Mouse (Mus musculus) neural tube, embryonic 12.5 days (tissue): ENCODE measurements around the gene Csmd2. TPM values are rescaled to one million over a fixed set of nuclear protein-coding genes. Genes with fewer than 3 reads are reported as not detected.

Experiments
- ATAC-seq: fragments of 200-750 bp; cut with Nextera tagmentation; 2 replicates; pipeline ENCODE4 v1.8.0; 2017; ENCODE audit warnings: low read depth, mild to moderate bottlenecking, moderate TSS enrichment, moderate library complexity; ENCODE audit not compliant: low FRiP score
- H3K27ac ChIP-seq: fragments of 300-500 bp; sonication (generic); 2 replicates; pipeline ENCODE4 v1.5.1; 2016
- H3K27me3 ChIP-seq: fragments of 300-500 bp; sonication (generic); replicated peaks from 2 replicates; pipeline ENCODE4 v1.6.1; 2016; ENCODE audit warnings: mild to moderate bottlenecking
- H3K36me3 ChIP-seq: fragments of 300-500 bp; sonication (generic); 2 replicates; pipeline ENCODE4 v1.6.1; 2016; ENCODE audit warnings: mild to moderate bottlenecking
- H3K4me1 ChIP-seq: fragments of 300-500 bp; sonication (generic); 2 replicates; pipeline ENCODE4 v1.6.1; 2016
- H3K4me2 ChIP-seq: fragments of 300-500 bp; sonication (generic); replicated peaks from 2 replicates; pipeline ENCODE4 v1.6.1; 2016; ENCODE audit warnings: mild to moderate bottlenecking
- H3K4me3 ChIP-seq: fragments of 300-500 bp; sonication (generic); 2 replicates; pipeline ENCODE4 v1.5.1; 2016
- H3K9ac ChIP-seq: fragments of 300-500 bp; sonication (generic); 2 replicates; pipeline ENCODE4 v1.6.1; 2016; ENCODE audit warnings: mild to moderate bottlenecking
- H3K9me3 ChIP-seq: fragments of 300-500 bp; sonication (generic); 2 replicates; pipeline ENCODE4 v1.6.1; 2016; ENCODE audit warnings: mild to moderate bottlenecking
- WGBS: fragments of 180-500 bp; shearing (Covaris S2); methylation state at CpG from one replicate; pipeline ENCODE4 v1.1.7; 2016; 5-methylcytosine and 5-hydroxymethylcytosine counted together
- polyA plus RNA-seq: library from polyadenylated mRNA; unstranded; fragments of >200 nt; fragmentation: Nextera tagmentation; extraction: Ambion mirVana; gene quantifications from 2 replicates; pipeline ENCODE4 v1.2.1, GENCODE M21; 2016

The Csmd2 gene
- polyA plus RNA-seq, 1 experiment from 2014 or later = 4.8 TPM

GRCm38 (mm10) chr4:128152066-128152465 is 164.4 kb downstream of the Csmd2 start:
- Histone ChIP-seq H3K27ac (no peak overlapping the region), H3K4me3 (no peak overlapping the region), H3K27me3 (no peaks in the 10 kb centered on the region), H3K4me2 (no peak overlapping the region), H3K9me3 (no peaks in the 10 kb centered on the region), H3K4me1 (peaks cover 12% of the 10 kb centered on the region), H3K36me3 (no peaks in the 10 kb centered on the region), H3K9ac (no peak overlapping the region)
- 78% methylated on average over 3 of the region's 3 CpGs for WGBS
- no peak for ATAC-seq

- H3K27me3 ChIP-seq = no peaks in the 10 kb centered on the region
- no peaks in the 10 kb centered on the region for H3K9me3 ChIP-seq
- 94% methylated on average over 4 of the region's 4 CpGs for WGBS
Measured at GRCm38 (mm10) chr4:128153144-128153543, 165.5 kb downstream of the Csmd2 start.

GRCm38 (mm10) chr4:128155226-128155625 is 167.6 kb downstream of the Csmd2 start:
- no peaks in the 10 kb centered on the region for H3K27me3 ChIP-seq
- H3K4me3 ChIP-seq = no peak overlapping the region
- ATAC-seq = no peak
- H3K4me2 ChIP-seq = no peak overlapping the region
- no peaks in the 10 kb centered on the region for H3K36me3 ChIP-seq
- H3K4me1 ChIP-seq = peaks cover 12% of the 10 kb centered on the region
- 22% methylated on average over 3 of the region's 3 CpGs for WGBS
- H3K9me3 ChIP-seq = no peaks in the 10 kb centered on the region
- H3K27ac ChIP-seq = no peak overlapping the region
- no peak overlapping the region for H3K9ac ChIP-seq

More at GRCm38 (mm10) chr4:128153144-128153543, 165.5 kb downstream of the Csmd2 start:
- Histone ChIP-seq H3K4me2 (no peak overlapping the region), H3K4me1 (peaks cover 12% of the 10 kb centered on the region), H3K4me3 (no peak overlapping the region), H3K27ac (no peak overlapping the region), H3K36me3 (no peaks in the 10 kb centered on the region), H3K9ac (no peak overlapping the region)
- no peak for ATAC-seq

GRCm38 (mm10) chr4:128160656-128161055 is 173.0 kb downstream of the Csmd2 start:
- Histone ChIP-seq H3K27me3 (no peaks in the 10 kb centered on the region), H3K9ac (no peak overlapping the region), H3K4me1 (peaks cover 7% of the 10 kb centered on the region; the same call in 1 of the 2 replicates), H3K9me3 (no peaks in the 10 kb centered on the region), H3K4me3 (no peak overlapping the region), H3K4me2 (no peak overlapping the region), H3K36me3 (no peaks in the 10 kb centered on the region), H3K27ac (no peak overlapping the region)
- no peak for ATAC-seq
- WGBS = 84% methylated on average over 2 of the region's 2 CpGs

- WGBS = 96% methylated on average over 8 of the region's 8 CpGs
- Histone ChIP-seq H3K9ac (no peak overlapping the region), H3K27me3 (no peaks in the 10 kb centered on the region), H3K4me2 (no peak overlapping the region), H3K36me3 (no peaks in the 10 kb centered on the region), H3K9me3 (no peaks in the 10 kb centered on the region), H3K27ac (no peak overlapping the region), H3K4me1 (no peaks in the 10 kb centered on the region), H3K4me3 (no peak overlapping the region)
- ATAC-seq = no peak
Measured at GRCm38 (mm10) chr4:128170181-128170580, 182.5 kb downstream of the Csmd2 start.

- 86% methylated on average over 9 of the region's 9 CpGs for WGBS
- no peaks in the 10 kb centered on the region for H3K9me3 ChIP-seq
- no peak for ATAC-seq
- no peaks in the 10 kb centered on the region for H3K36me3 ChIP-seq
- H3K27ac ChIP-seq = no peak overlapping the region
- H3K4me1 ChIP-seq = no peaks in the 10 kb centered on the region
- H3K9ac ChIP-seq = no peak overlapping the region
- no peak overlapping the region for H3K4me2 ChIP-seq
- H3K4me3 ChIP-seq = no peak overlapping the region
- H3K27me3 ChIP-seq = no peaks in the 10 kb centered on the region
Measured at GRCm38 (mm10) chr4:128171233-128171632, 183.6 kb downstream of the Csmd2 start.

GRCm38 (mm10) chr4:128171701-128172100 is 184.0 kb downstream of the Csmd2 start:
- H3K4me1 ChIP-seq = no peaks in the 10 kb centered on the region
- ATAC-seq = no peak
- no peaks in the 10 kb centered on the region for H3K36me3 ChIP-seq
- no peak overlapping the region for H3K27ac ChIP-seq
- WGBS = 94% methylated on average over 1 of the region's 1 CpGs
- H3K9me3 ChIP-seq = no peaks in the 10 kb centered on the region
- no peak overlapping the region for H3K4me3 ChIP-seq
- H3K9ac ChIP-seq = no peak overlapping the region
- H3K4me2 ChIP-seq = no peak overlapping the region
- no peaks in the 10 kb centered on the region for H3K27me3 ChIP-seq

GRCm38 (mm10) chr4:128178974-128179373 is 191.3 kb downstream of the Csmd2 start:
- Histone ChIP-seq H3K9me3 (no peaks in the 10 kb centered on the region), H3K27ac (no peak overlapping the region), H3K27me3 (no peaks in the 10 kb centered on the region), H3K9ac (no peak overlapping the region), H3K4me1 (0 out of 2 replicates have a peak, but pooled peaks cover 6% of the 10 kb centered on the region), H3K4me3 (no peak overlapping the region), H3K4me2 (no peak overlapping the region), H3K36me3 (no peaks in the 10 kb centered on the region)
- no peak for ATAC-seq
- 83% methylated on average over 8 of the region's 8 CpGs for WGBS

GRCm38 (mm10) chr4:128179581-128179980 is 191.9 kb downstream of the Csmd2 start:
- 78% methylated on average over 2 of the region's 2 CpGs for WGBS
- Histone ChIP-seq H3K4me1 (0 out of 2 replicates have a peak, but pooled peaks cover 6% of the 10 kb centered on the region), H3K27me3 (no peaks in the 10 kb centered on the region), H3K4me2 (no peak overlapping the region), H3K27ac (no peak overlapping the region), H3K4me3 (no peak overlapping the region), H3K36me3 (no peaks in the 10 kb centered on the region), H3K9ac (no peak overlapping the region), H3K9me3 (no peaks in the 10 kb centered on the region)
- no peak for ATAC-seq

GRCm38 (mm10) chr4:128184747-128185146 is 197.1 kb downstream of the Csmd2 start:
- ATAC-seq = no peak
- Histone ChIP-seq H3K27ac (no peak overlapping the region), H3K4me1 (0 out of 2 replicates have a peak, but pooled peaks cover 6% of the 10 kb centered on the region), H3K27me3 (no peaks in the 10 kb centered on the region), H3K36me3 (no peaks in the 10 kb centered on the region), H3K9me3 (no peaks in the 10 kb centered on the region), H3K9ac (no peak overlapping the region), H3K4me2 (no peak overlapping the region), H3K4me3 (no peak overlapping the region)
- WGBS = 91% methylated on average over 1 of the region's 1 CpGs

GRCm38 (mm10) chr4:128194454-128194853 is 206.8 kb downstream of the Csmd2 start:
- no peaks in the 10 kb centered on the region for H3K4me1 ChIP-seq
- H3K4me3 ChIP-seq = no peak overlapping the region
- H3K27me3 ChIP-seq = no peaks in the 10 kb centered on the region
- H3K27ac ChIP-seq = no peak overlapping the region
- no peaks in the 10 kb centered on the region for H3K36me3 ChIP-seq
- no peak for ATAC-seq
- no peak overlapping the region for H3K9ac ChIP-seq
- no peak overlapping the region for H3K4me2 ChIP-seq
- 92% methylated on average over 8 of the region's 8 CpGs for WGBS
- H3K9me3 ChIP-seq = no peaks in the 10 kb centered on the region

- no peak overlapping the region for H3K4me2 ChIP-seq
- no peak for ATAC-seq
- WGBS = 76% methylated on average over 13 of the region's 13 CpGs
- no peak overlapping the region for H3K4me3 ChIP-seq
- 0 out of 2 replicates have a peak, but pooled peaks cover 3% of the 10 kb centered on the region for H3K4me1 ChIP-seq
- no peaks in the 10 kb centered on the region for H3K36me3 ChIP-seq
- no peaks in the 10 kb centered on the region for H3K27me3 ChIP-seq
- H3K27ac ChIP-seq = no peak overlapping the region
- H3K9me3 ChIP-seq = no peaks in the 10 kb centered on the region
- no peak overlapping the region for H3K9ac ChIP-seq
Measured at GRCm38 (mm10) chr4:128217991-128218595, 230.4 kb downstream of the Csmd2 start.

- H3K27me3 ChIP-seq = no peaks in the 10 kb centered on the region
- no peak for ATAC-seq
- no peak overlapping the region for H3K4me2 ChIP-seq
- no peaks in the 10 kb centered on the region for H3K36me3 ChIP-seq
- H3K4me1 ChIP-seq = peaks cover 12% of the 10 kb centered on the region; the same call in 1 of the 2 replicates
- 49% methylated on average over 6 of the region's 6 CpGs for WGBS
- H3K9me3 ChIP-seq = no peaks in the 10 kb centered on the region
- no peak overlapping the region for H3K4me3 ChIP-seq
- no peak overlapping the region for H3K27ac ChIP-seq
- H3K9ac ChIP-seq = no peak overlapping the region
Measured at GRCm38 (mm10) chr4:128224453-128224852, 236.8 kb downstream of the Csmd2 start.
